Mouse (Mus musculus) hematopoietic stem cell, adult 5-6 weeks (primary cell): ENCODE data around the gene Mettl26. TPM values are rescaled to one million over a fixed set of nuclear protein-coding genes. Genes with fewer than 3 reads are reported as not detected.

ENCODE experiments used
- ATAC-seq, 2 experiments: fragments of 125-278 bp in 1 of 2; replicated peaks in 1 of 2; 2 replicates each; pipeline ENCODE4 v1.8.0; 2016 to 2017; ENCODE audit warnings: inconsistent platforms in 2 of 2, mild to moderate bottlenecking in 2 of 2, moderate number of reproducible peaks in 2 of 2, low read depth in 1 of 2, moderate TSS enrichment in 1 of 2; ENCODE audit not compliant: low FRiP score in 2 of 2, poor library complexity in 2 of 2, severe bottlenecking in 2 of 2, insufficient read depth in 1 of 2, low TSS enrichment in 1 of 2
- total RNA-seq: library from RNA; stranded (forward); fragments of 172-1452, 232-1000 nt; gene quantifications from 2 replicates; pipeline ENCODE4 v1.2.3, GENCODE M21; 2017

The Mettl26 gene
- total RNA-seq, 1 experiment from 2014 or later: 35.2 TPM

GRCm38 (mm10) chr17:25895891-25896290 lies 21.0 kb downstream of the Mettl26 start:
- no peak for ATAC-seq

- no peak for ATAC-seq
Observed at GRCm38 (mm10) chr17:25900193-25900592, 25.3 kb downstream of the Mettl26 start.

GRCm38 (mm10) chr17:25903061-25903460 lies 28.2 kb downstream of the Mettl26 start:
- 0 out of 4 replicates have a peak, but pooled peaks of 1 of the 2 experiments have one; percentile 22 for ATAC-seq

- no peak for ATAC-seq
Observed at GRCm38 (mm10) chr17:25907640-25908039, 32.8 kb downstream of the Mettl26 start.

GRCm38 (mm10) chr17:25911816-25912215 lies 36.9 kb downstream of the Mettl26 start:
- peak; percentile 56 to 65; a peak in 3 of 4 replicates for ATAC-seq

- ATAC-seq: no peak
Observed at GRCm38 (mm10) chr17:25913186-25913876, 38.5 kb downstream of the Mettl26 start.

GRCm38 (mm10) chr17:25913877-25914275 lies 39.0 kb downstream of the Mettl26 start:
- no peak for ATAC-seq

- ATAC-seq: no peak
Observed at GRCm38 (mm10) chr17:25914295-25914694, 39.4 kb downstream of the Mettl26 start.

- no peak for ATAC-seq
Observed at GRCm38 (mm10) chr17:25916931-25917647, 42.2 kb downstream of the Mettl26 start.

GRCm38 (mm10) chr17:25918037-25918750 lies 43.3 kb downstream of the Mettl26 start:
- no peak for ATAC-seq

GRCm38 (mm10) chr17:25919144-25919785 lies 44.4 kb downstream of the Mettl26 start, which contains the start of gene Rab40c:
Gene Rab40c, minus strand, starts transcription at chr17:25919727.
- no peak for ATAC-seq

GRCm38 (mm10) chr17:25919786-25920642 lies 45.1 kb downstream of the Mettl26 start:
- ATAC-seq: peak; percentile 94 to 96

GRCm38 (mm10) chr17:25922120-25922519 lies 47.2 kb downstream of the Mettl26 start:
- ATAC-seq: no peak

GRCm38 (mm10) chr17:25925348-25925747 lies 50.5 kb downstream of the Mettl26 start:
- ATAC-seq: no peak
